Mouse (Mus musculus) embryonic fibroblast, embryonic 13.5 days (primary cell): ENCODE data around the gene Hpse2. TPM values are rescaled to one million over a fixed set of nuclear protein-coding genes. Genes with fewer than 3 reads are reported as not detected.
A peak's percentile ranks its signal among the peaks of the same experiment; 100 is the strongest.
"Not testable (repeated sequence)": the region's sequence is repeated elsewhere in the genome, so short reads cannot be mapped to it uniquely, and the experiment has no call there.

Experiments used
- H3K27ac ChIP-seq: 2 replicates; pipeline ENCODE4 v1.5.1; 2012; ENCODE audit warnings: low read length, control low read depth, inconsistent platforms; ENCODE audit not compliant: insufficient read depth
- H3K4me1 ChIP-seq: 2 replicates; pipeline ENCODE4 v1.6.1; 2011; ENCODE audit warnings: low read length; ENCODE audit not compliant: control insufficient read depth, insufficient read depth
- H3K4me3 ChIP-seq: 2 replicates; pipeline ENCODE4 v1.5.1; 2011; ENCODE audit warnings: mild to moderate bottlenecking, control low read depth, low read length; ENCODE audit not compliant: insufficient read depth
- CTCF ChIP-seq: IDR thresholded peaks from 2 replicates; pipeline ENCODE4 v1.5.1; 2011; ENCODE audit warnings: mild to moderate bottlenecking, control low read depth, low read length, moderate library complexity, borderline replicate concordance; ENCODE audit not compliant: insufficient read depth
- POLR2A ChIP-seq: IDR thresholded peaks from 2 replicates; pipeline ENCODE4 v1.6.1; 2011; ENCODE audit warnings: low read depth, mild to moderate bottlenecking, control low read depth, low read length, moderate library complexity
- polyA plus RNA-seq: library from polyadenylated mRNA; stranded (reverse); fragments of >200 nt; gene quantifications from 2 replicates; pipeline ENCODE4 v1.2.4, GENCODE M21; 2011; ENCODE audit warnings: low read depth; ENCODE audit not compliant: missing spikeins, insufficient read length

Gene Hpse2
- polyA plus RNA-seq, 1 experiment: 1.6 TPM

DNA sequence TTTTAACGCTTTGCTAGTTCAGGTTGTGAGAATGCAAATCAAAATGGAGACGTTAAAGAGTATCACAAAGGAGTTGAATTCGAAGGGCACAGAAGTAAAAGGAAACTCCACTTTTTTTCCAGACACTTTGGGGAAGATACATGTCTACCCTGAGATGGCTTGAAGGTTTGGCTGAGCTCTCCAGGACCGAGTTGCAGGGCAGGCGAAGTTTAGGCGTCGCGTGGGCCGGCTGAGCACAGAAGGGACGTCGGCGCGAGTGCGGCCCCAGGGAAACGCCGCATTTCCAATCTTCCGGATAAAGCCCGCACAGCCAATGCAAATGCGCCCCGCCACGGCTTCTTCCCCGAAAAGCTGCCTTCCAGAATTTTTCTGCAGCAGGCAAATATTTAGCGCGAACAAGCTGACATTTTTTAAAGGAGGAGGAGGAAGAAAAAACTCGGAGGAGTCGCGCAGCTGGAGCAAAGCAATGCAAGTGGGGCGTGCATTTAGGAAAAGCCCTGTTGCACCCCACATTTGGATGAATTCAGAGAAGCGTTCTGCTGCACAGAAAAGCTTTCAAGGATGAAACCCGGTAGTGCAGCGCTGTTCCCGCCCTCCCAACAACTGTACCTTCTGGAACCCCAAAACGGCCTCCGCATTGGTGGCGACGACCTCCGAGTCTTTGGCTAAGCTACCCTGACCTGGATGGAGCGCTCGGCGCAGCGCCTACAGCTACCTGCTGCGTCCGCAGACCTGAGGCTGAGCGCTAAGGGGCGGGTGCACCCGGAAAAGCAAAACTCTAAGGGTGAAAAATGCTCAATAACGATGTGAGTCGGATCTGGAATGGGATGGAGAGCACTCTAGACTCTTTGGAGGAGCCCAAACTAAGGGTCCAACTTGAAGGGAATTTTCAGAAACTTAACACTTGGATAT is 1.9 kb downstream of the Hpse2 start:
- H3K27ac ChIP-seq: no peak overlapping the region
- H3K4me3 ChIP-seq: peak overlapping the region; percentile 17
- H3K4me1 ChIP-seq: no peaks in the 10 kb centered on the region; the same call in 1 of the 2 replicates
- TF ChIP-seq POLR2A (no peak), CTCF (no peak)

- Histone ChIP-seq H3K4me1 (no peaks in the 10 kb centered on the region; the same call in 1 of the 2 replicates), H3K27ac (no peak overlapping the region), H3K4me3 (no peak overlapping the region)
- no peak for TF ChIP-seq CTCF
- no peak for TF ChIP-seq POLR2A
Measured at GRCm38 (mm10) chr19:43385451-43385850, 2.7 kb downstream of the Hpse2 start.

DNA sequence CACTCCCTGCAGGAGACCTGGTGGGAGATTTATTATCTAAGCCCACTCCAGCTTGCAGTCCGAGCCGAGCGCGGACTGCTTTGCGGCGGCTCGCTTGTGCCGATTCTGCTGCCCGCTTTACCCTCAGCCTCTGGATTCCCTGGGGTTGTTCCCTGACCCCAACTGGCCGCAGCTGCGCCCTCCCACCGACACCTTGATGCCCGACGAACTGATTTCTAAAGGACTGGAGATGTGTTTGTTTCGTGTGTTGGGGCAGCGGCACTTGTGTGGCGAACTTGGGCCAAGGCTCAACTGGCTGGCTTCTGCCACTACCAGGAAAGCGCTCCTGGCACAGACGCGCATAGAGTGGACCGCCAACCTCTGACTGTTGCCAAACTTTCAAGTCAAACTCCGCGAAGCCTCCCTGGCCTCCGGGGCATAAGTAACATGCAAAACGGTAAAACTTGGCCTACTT is 3.1 kb downstream of the Hpse2 start:
- H3K4me3 ChIP-seq: no peak overlapping the region
- TF ChIP-seq POLR2A: no peak
- TF ChIP-seq CTCF: no peak
- no peaks in the 10 kb centered on the region; the same call in 1 of the 2 replicates for H3K4me1 ChIP-seq
- no peak overlapping the region for H3K27ac ChIP-seq

DNA sequence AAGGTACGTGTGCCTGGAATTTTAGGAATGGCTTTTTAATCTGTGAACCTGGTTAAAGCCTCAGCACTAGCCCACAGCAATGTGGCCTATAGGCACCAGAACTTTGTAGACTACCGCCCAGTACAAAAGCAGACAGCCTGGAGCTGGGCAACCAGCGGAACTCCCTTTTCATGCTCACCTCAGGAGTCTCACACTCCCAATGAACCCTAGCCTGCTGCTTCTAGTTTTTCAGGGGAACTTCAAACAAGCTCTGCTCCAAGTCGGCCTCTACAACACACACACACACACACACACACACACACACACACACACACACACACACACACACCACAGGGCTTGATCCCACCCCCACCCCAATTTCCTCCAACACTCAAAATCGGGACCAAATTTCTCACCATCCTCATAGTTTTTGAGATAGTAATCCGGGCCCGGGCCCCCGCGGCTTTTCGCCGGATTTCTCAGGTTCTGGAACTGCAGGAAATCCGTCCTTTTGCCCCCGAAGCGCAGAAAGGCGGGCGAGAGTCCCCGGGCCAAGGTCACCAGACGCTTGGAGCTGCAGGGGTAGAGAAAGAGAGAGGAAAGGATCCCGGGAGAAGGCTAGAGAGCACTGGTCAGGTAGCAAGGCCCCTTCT is 3.7 kb downstream of the Hpse2 start:
- H3K27ac ChIP-seq: no peak overlapping the region
- TF ChIP-seq POLR2A (no peak), CTCF (no peak)
- H3K4me3 ChIP-seq: no peak overlapping the region
- no peaks in the 10 kb centered on the region; the same call in 1 of the 2 replicates for H3K4me1 ChIP-seq

- H3K27ac ChIP-seq: no peak overlapping the region
- no peak overlapping the region for H3K4me3 ChIP-seq
- TF ChIP-seq CTCF: no peak
- TF ChIP-seq POLR2A: no peak
- H3K4me1 ChIP-seq: no peaks in the 10 kb centered on the region
Measured at GRCm38 (mm10) chr19:43358830-43359229, 29.3 kb downstream of the Hpse2 start.

- no peaks in the 10 kb centered on the region for H3K4me1 ChIP-seq
- H3K27ac ChIP-seq: no peak overlapping the region
- peak; percentile 11; the same call in 1 of the 2 replicates for TF ChIP-seq CTCF
- no peak for TF ChIP-seq POLR2A
- no peak overlapping the region for H3K4me3 ChIP-seq
Measured at GRCm38 (mm10) chr19:43311125-43311524, 77.0 kb downstream of the Hpse2 start.

DNA sequence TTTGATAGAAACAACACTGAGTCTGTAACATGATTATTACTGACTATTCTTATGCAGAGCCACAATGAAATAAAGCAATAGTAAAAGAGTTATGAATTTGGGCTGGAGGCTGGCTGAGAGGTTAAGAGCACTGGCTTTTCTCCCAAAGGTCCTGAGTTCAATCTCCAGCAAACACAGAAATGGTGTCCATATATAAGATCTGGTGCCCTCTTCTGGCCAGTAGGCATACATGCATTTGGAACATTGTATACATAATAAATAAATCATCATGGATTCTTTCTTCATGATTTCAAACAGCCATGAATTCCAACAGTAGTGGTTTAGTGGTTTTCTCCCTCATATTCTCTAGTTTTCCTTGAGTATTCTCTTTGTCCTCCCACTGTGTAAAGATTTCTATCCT is 81.4 kb downstream of the Hpse2 start:
- H3K4me3 ChIP-seq: no peak overlapping the region
- H3K27ac ChIP-seq: no peak overlapping the region
- no peaks in the 10 kb centered on the region for H3K4me1 ChIP-seq
- TF ChIP-seq POLR2A (no peak), CTCF (no peak)

- H3K4me3 ChIP-seq, H3K27ac ChIP-seq, H3K4me1 ChIP-seq: not testable (repeated sequence)
Measured at GRCm38 (mm10) chr19:43281336-43281735, 106.8 kb downstream of the Hpse2 start.

DNA sequence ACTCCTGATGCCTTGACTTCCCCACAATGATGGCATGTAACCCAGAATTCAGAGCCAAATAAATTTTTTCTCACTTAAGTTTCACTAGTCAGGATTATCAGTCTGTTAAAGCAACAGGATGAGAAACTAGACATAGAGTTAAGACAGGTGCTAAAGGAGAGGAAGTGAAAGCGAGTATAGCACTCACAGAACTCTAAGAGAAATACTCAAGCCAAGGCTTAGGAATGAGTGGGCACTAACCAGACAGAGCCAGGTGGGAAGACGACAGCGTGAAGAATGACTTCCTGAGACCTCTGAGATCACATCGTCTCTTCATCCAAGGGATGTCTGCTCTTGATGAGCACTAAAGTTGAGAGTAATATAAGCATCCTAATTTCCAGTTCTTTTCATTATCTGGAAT is 144.2 kb downstream of the Hpse2 start:
- H3K27ac ChIP-seq: no peak overlapping the region
- no peak overlapping the region for H3K4me3 ChIP-seq
- TF ChIP-seq POLR2A: no peak
- TF ChIP-seq CTCF: no peak
- no peaks in the 10 kb centered on the region for H3K4me1 ChIP-seq

DNA sequence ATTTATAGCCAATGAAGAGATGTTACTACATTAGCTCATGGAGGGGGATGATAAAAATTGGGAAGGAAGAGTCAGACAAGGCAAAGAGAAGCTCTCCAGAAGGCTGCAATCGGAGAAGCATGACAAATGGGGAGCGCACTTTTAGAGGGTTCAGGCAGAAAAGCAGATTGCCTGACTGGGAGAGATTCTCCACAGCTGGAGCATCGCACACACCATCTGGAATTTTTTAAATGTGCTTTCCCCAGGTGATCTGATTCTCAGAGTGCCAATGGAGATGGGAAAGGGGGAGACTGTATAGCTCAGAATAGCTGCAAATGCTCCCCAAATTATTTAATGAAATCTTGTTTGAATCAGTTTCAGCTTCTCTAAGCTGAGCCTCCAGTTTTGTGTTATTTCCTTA is 156.4 kb downstream of the Hpse2 start:
- no peaks in the 10 kb centered on the region for H3K4me1 ChIP-seq
- TF ChIP-seq POLR2A: no peak
- no peak for TF ChIP-seq CTCF
- no peak overlapping the region for H3K27ac ChIP-seq
- no peak overlapping the region for H3K4me3 ChIP-seq
